Mouse (Mus musculus) midbrain, embryonic 16.5 days (tissue): ENCODE results near the gene Cfap45. TPM values are rescaled to one million over a fixed set of nuclear protein-coding genes. Genes with fewer than 3 reads are reported as not detected.

Experiments used
- ATAC-seq: fragments of 200-750 bp; cut with Nextera tagmentation; 2 replicates; pipeline ENCODE4 v1.8.0; 2017; ENCODE audit warnings: moderate TSS enrichment
- H3K27ac ChIP-seq: fragments of 300-500 bp; sonication (generic); 2 replicates; pipeline ENCODE4 v1.5.1; 2014; ENCODE audit warnings: mild to moderate bottlenecking, low read length, mixed read lengths
- H3K27me3 ChIP-seq: fragments of 300-500 bp; sonication (generic); 2 replicates; pipeline ENCODE4 v1.6.1; 2014; ENCODE audit warnings: low read depth, low read length, mixed read lengths; ENCODE audit not compliant: control insufficient read depth, insufficient read depth
- H3K36me3 ChIP-seq: fragments of 300-500 bp; sonication (generic); 2 replicates; pipeline ENCODE4 v1.6.1; 2014; ENCODE audit warnings: mild to moderate bottlenecking, low read length, moderate library complexity, mixed read lengths; ENCODE audit not compliant: control insufficient read depth, insufficient read depth
- H3K4me1 ChIP-seq: fragments of 300-500 bp; sonication (generic); 2 replicates; pipeline ENCODE4 v1.6.1; 2014; ENCODE audit warnings: mild to moderate bottlenecking, low read length, mixed read lengths; ENCODE audit not compliant: control insufficient read depth, insufficient read depth
- H3K4me2 ChIP-seq: fragments of 300-500 bp; sonication (generic); 2 replicates; pipeline ENCODE4 v1.6.1; 2014; ENCODE audit warnings: mild to moderate bottlenecking, low read length, mixed read lengths
- H3K4me3 ChIP-seq: fragments of 300-500 bp; sonication (generic); 2 replicates; pipeline ENCODE4 v1.5.1; 2014; ENCODE audit warnings: low read depth, mild to moderate bottlenecking, low read length, moderate library complexity, mixed read lengths
- H3K9ac ChIP-seq: fragments of 300-500 bp; sonication (generic); 2 replicates; pipeline ENCODE4 v1.6.1; 2014; ENCODE audit warnings: low read depth, low read length, mixed read lengths
- H3K9me3 ChIP-seq: fragments of 300-500 bp; sonication (generic); replicated peaks from 2 replicates; pipeline ENCODE4 v1.6.1; 2014; ENCODE audit warnings: mild to moderate bottlenecking, low read length, mixed read lengths; ENCODE audit not compliant: control insufficient read depth, poor library complexity, severe bottlenecking
- WGBS: fragments of 180-500 bp; shearing (Covaris S2); extraction: QIAGEN DNeasy Blood & Tissue Kit; methylation state at CpG from one replicate; pipeline ENCODE4 v1.1.7; 2014; 5-methylcytosine and 5-hydroxymethylcytosine counted together
- polyA plus RNA-seq: library from polyadenylated mRNA; unstranded; fragments of >200 nt; fragmentation: Nextera tagmentation; extraction: Ambion mirVana; gene quantifications from 2 replicates; pipeline ENCODE4 v1.2.1, GENCODE M21; 2015

Gene Cfap45
- polyA plus RNA-seq, 1 experiment from 2014 or later: 4.7 TPM

DNA sequence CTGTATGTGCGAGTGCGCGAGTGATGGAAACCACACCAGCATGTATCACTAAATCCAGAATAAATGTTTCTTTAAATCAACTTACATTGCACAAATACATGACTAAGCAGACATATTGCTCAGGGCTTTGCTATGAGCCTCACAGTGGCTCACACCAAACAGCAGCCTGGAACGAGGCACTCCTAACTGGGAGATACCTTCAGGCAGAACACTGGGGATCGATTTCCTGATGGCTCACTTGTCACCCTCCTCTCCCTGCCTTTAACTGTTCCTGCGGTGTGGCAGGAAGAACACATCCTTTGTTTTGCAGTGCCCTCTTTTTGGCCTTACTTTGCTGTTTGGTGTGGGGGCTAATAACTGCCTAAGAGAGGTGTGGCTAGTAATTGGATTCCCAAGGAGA, 957 bp upstream of the Cfap45 start:
- 68% methylated on average over 6 of the region's 6 CpGs for WGBS
- no peak overlapping the region for H3K4me2 ChIP-seq
- H3K9me3 ChIP-seq: no peaks in the 10 kb centered on the region; the same call in 1 of the 2 replicates

DNA sequence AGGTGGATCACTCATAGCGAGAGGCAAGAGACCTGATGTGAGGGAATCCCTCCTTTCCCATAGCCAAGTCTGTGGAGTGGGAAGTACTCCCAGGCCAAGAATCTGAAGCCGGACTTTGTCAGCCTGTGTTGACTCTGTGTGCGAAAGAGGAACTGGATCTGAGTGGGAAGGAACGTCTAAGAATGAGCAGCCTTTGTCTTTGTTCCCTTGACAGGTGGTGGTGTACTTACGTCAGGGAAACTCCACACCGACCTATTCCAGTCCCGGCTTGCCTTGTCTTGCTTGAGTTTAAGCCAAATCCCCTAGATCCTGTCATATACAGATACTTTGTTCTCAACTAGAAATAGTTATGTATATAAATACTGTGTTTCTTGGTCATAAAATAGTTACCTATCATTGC, 1.9 kb downstream of the Cfap45 start:
- no peaks in the 10 kb centered on the region for H3K36me3 ChIP-seq
- H3K4me2 ChIP-seq: no peak overlapping the region
- no peaks in the 10 kb centered on the region for H3K27me3 ChIP-seq
- no peak overlapping the region for H3K4me3 ChIP-seq
- 74% methylated on average over 7 of the region's 7 CpGs for WGBS
- H3K9me3 ChIP-seq: no peaks in the 10 kb centered on the region; the same call in 1 of the 2 replicates
- peaks cover 13% of the 10 kb centered on the region; the same call in 1 of the 2 replicates for H3K4me1 ChIP-seq
- H3K27ac ChIP-seq: no peak overlapping the region
- no peak for ATAC-seq
- no peak overlapping the region for H3K9ac ChIP-seq

More for the DNA sequence above, 957 bp upstream of the Cfap45 start:
- H3K4me1 ChIP-seq: peaks cover 13% of the 10 kb centered on the region; the same call in 1 of the 2 replicates
- no peak for ATAC-seq
- no peak overlapping the region for H3K4me3 ChIP-seq
- no peaks in the 10 kb centered on the region for H3K36me3 ChIP-seq
- no peaks in the 10 kb centered on the region for H3K27me3 ChIP-seq
- no peak overlapping the region for H3K27ac ChIP-seq
- no peak overlapping the region for H3K9ac ChIP-seq

DNA sequence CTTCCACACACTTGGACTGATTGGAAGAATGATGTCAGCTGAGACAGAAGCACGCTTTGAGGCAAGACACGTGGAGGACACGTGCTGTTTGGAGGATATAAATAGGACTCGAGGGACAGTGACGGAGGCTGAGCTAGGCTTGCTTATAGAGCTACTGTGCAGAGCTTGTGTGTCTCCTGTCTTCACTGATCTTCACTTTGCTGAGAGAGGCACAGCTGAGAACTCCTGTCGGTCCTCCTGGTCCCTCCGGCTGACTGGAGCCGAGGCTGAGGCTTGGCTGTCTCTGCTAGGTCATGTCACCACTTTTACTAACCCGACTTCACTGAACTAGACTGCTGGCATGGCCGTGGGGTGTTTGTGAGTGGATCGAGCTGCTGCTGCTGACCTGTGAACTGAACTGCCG, 3.1 kb downstream of the Cfap45 start:
- no peaks in the 10 kb centered on the region for H3K36me3 ChIP-seq
- H3K9me3 ChIP-seq: no peaks in the 10 kb centered on the region
- no peak overlapping the region for H3K4me2 ChIP-seq
- peaks cover 13% of the 10 kb centered on the region; the same call in 1 of the 2 replicates for H3K4me1 ChIP-seq
- WGBS: 67% methylated on average over 12 of the region's 12 CpGs
- H3K9ac ChIP-seq: no peak overlapping the region
- no peak for ATAC-seq
- no peaks in the 10 kb centered on the region for H3K27me3 ChIP-seq
- H3K4me3 ChIP-seq: no peak overlapping the region
- no peak overlapping the region for H3K27ac ChIP-seq

DNA sequence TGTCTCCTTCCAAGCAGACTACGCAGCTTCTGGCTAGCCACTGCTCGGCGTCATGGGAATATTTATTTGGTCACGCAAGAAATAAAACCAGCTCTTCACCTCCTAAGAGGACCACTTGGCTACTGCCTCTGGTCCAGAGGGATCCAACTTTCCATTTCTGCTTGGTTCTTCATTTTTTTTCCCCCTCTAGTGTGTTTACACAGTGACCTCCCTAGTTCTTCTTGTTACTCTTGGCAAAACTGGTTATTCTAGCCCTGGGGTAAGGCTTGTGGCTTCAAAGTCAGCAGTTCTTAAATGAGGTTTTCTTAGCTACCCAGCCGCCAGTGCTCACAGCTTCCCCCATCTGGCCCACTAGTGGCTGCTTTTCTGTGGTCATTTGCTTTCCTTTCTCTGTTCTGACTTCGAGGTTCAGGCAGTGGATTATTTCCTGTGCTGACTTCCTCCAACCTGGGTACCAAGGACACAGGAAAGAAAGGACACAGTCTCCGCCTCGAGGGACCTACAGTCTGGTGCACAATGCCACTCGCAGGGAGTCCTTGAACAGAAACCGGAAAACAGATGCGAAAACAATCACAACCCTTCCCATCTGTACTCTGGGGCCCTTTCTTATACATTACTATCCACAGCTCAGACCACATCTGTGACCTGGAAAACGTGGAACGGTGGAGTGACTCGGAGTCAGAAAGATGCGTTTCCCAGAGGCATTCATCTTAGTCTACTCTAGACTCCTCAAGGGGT, 4.6 kb downstream of the Cfap45 start:
- Histone ChIP-seq H3K4me2 (no peak overlapping the region), H3K4me1 (peaks cover 11% of the 10 kb centered on the region; the same call in 1 of the 2 replicates), H3K9ac (no peak overlapping the region), H3K36me3 (no peaks in the 10 kb centered on the region), H3K27me3 (no peaks in the 10 kb centered on the region), H3K4me3 (no peak overlapping the region), H3K9me3 (no peaks in the 10 kb centered on the region), H3K27ac (no peak overlapping the region)
- no peak for ATAC-seq
- WGBS: 40% methylated on average over 15 of the region's 15 CpGs

DNA sequence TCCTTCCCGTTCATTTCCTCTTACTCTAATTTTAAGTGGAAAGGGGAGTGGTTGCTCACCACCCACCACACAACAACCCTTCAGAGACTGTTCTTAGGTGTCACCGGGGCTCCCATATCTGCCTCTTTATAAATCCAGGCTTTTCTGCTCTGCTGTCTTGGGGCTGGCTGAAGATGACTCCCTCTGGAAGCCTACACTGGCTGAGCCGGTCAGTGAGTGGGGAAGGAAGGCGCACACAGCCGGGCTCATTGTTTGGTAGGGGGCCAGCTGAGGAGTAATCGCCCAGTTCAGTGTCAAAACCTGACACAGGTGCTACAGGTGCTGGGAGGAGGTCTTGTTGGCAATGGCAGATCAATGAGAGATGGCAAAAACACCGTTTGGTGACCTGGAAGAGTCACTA, 5.4 kb downstream of the Cfap45 start:
- H3K4me1 ChIP-seq: peaks cover 7% of the 10 kb centered on the region; the same call in 1 of the 2 replicates
- no peaks in the 10 kb centered on the region for H3K9me3 ChIP-seq
- no peak for ATAC-seq
- H3K27me3 ChIP-seq: no peaks in the 10 kb centered on the region
- H3K36me3 ChIP-seq: no peaks in the 10 kb centered on the region
- 74% methylated on average over 7 of the region's 7 CpGs for WGBS
- no peak overlapping the region for H3K4me2 ChIP-seq
- no peak overlapping the region for H3K9ac ChIP-seq
- H3K27ac ChIP-seq: no peak overlapping the region
- no peak overlapping the region for H3K4me3 ChIP-seq

DNA sequence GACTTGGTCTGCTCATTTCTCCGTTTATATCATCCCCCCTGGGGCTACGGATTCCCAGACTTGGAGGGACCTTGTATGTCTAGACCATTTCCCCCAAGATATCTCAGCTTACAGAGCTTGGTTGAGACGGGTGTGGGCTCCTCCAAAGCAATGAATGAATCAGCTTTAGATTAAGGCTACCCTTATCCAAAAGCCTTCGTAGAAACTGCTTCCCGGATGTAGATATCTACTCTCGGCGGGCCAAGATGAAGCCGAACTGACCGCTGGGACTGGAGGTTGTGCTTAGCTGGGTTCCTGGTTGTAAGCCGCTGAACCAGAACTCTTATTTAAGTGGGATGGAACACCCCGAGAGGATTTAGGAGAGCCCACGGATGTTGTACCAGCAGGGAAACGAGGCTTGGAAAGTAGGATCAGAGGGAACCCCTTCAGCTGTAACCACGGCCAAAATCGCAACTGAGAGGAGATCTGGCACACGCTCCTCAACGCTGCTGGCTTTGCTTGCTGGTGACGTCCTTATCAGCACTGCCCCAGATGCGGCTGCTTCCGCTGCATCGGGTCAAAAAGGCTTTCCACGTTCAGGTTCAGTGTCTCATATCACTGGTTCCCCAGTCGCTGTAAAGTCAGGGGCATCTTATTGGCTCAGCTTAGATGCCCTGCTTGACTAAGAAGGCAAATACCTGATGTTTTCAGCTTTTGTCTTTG, 5.9 kb downstream of the Cfap45 start:
- no peaks in the 10 kb centered on the region for H3K9me3 ChIP-seq
- ATAC-seq: no peak

DNA sequence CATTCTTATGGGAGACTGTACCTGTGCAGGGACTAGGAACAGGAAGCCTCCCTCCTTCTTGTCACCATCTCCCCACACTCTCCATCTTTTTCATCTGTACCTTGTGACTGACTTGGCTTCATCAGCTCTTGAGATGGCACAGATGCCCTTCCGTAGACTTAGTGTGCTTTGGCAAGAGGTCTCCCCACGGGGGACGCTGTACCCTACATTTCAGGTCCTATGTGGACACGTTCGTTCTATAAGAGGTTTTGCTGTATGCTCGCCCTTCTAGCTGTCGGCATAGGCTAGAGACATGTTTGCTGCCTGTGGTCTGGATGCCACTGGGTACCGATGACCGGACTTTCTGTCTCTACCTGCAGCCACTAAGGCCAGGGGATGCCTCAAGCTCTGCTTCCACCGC, 6.8 kb downstream of the Cfap45 start:
- no peak for ATAC-seq
- Histone ChIP-seq H3K9me3 (no peaks in the 10 kb centered on the region), H3K4me2 (no peak overlapping the region), H3K27me3 (no peaks in the 10 kb centered on the region), H3K27ac (no peak overlapping the region), H3K4me3 (no peak overlapping the region), H3K9ac (no peak overlapping the region), H3K4me1 (peaks cover under 1% of the 10 kb centered on the region; the same call in 1 of the 2 replicates), H3K36me3 (no peaks in the 10 kb centered on the region)
- 92% methylated on average over 10 of the region's 10 CpGs for WGBS

More for the DNA sequence above, 5.9 kb downstream of the Cfap45 start:
- Histone ChIP-seq H3K36me3 (no peaks in the 10 kb centered on the region), H3K4me1 (peaks cover 1% of the 10 kb centered on the region; the same call in 1 of the 2 replicates), H3K27ac (no peak overlapping the region), H3K9ac (no peak overlapping the region), H3K27me3 (no peaks in the 10 kb centered on the region), H3K4me2 (no peak overlapping the region), H3K4me3 (no peak overlapping the region)
- 70% methylated on average over 23 of the region's 23 CpGs for WGBS

DNA sequence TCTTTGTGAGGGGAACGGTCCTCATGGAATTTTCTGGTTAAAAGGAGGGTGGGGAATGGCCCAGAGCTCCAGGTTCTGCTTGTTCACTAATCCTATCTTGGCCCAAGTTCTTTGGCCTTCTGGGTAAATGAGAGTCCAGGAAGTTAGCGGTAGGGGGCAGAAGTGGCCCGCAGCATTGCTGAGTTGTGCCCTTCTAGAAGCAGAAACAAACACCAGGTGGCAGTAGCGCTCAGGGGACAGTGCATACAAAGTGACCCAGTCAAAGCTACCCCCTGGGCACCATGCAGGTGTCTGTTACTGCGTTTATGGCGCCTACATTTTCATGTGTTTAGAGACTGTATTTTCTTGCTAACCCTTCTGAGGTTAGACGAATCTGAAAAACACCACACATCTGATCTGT, 8.1 kb downstream of the Cfap45 start:
- Histone ChIP-seq H3K4me2 (no peak overlapping the region), H3K9me3 (no peaks in the 10 kb centered on the region), H3K36me3 (no peaks in the 10 kb centered on the region), H3K4me1 (peaks cover 7% of the 10 kb centered on the region; the same call in 1 of the 2 replicates), H3K9ac (no peak overlapping the region), H3K27me3 (no peaks in the 10 kb centered on the region), H3K27ac (no peak overlapping the region), H3K4me3 (no peak overlapping the region)
- 5% methylated on average over 7 of the region's 7 CpGs for WGBS
- ATAC-seq: peak; percentile 19; the same call in 1 of the 2 replicates
